Mouse (Mus musculus) kidney, postnatal 10 days (tissue): ENCODE results near the gene Dlgap5.
"Not testable (repeated sequence)": the region's sequence is repeated elsewhere in the genome, so short reads cannot be mapped to it uniquely, and the experiment has no call there.

Experiments
- DNase-seq: peaks from one replicate; pipeline ENCODE4 v3.0.0; 2021; ENCODE audit warnings: mixed read lengths

Dlgap5 gene

GRCm38 (mm10) chr14:47417775-47418665 is at the start of gene Dlgap5:
Gene Dlgap5 (minus strand): TSS chr14:47418407.
- peak; percentile 95 for DNase-seq

- DNase-seq: no peak
These were observed 47.4 kb upstream of the Dlgap5 start for GRCm38 (mm10) chr14:47465468-47466175.

- DNase-seq: no peak
These were observed 46.2 kb upstream of the Dlgap5 start for GRCm38 (mm10) chr14:47464426-47464825.

GRCm38 (mm10) chr14:47462877-47463460 is 44.8 kb upstream of the Dlgap5 start:
- DNase-seq: no peak

GRCm38 (mm10) chr14:47462453-47462852 is 44.2 kb upstream of the Dlgap5 start:
- DNase-seq: no peak

GRCm38 (mm10) chr14:47461997-47462396 is 43.8 kb upstream of the Dlgap5 start:
- no peak for DNase-seq

GRCm38 (mm10) chr14:47459556-47459955 is 41.3 kb upstream of the Dlgap5 start:
- peak; percentile 72 for DNase-seq

- DNase-seq: not testable (repeated sequence)
These were observed 31.9 kb upstream of the Dlgap5 start, which contains the start of gene Fbxo34 for GRCm38 (mm10) chr14:47450121-47450520. Gene Fbxo34 (plus strand): TSS chr14:47450421.

- DNase-seq: no peak
These were observed 27.3 kb upstream of the Dlgap5 start for GRCm38 (mm10) chr14:47445331-47446095.

GRCm38 (mm10) chr14:47444907-47445306 is 26.7 kb upstream of the Dlgap5 start:
- no peak for DNase-seq

- DNase-seq: no peak
These were observed 20.7 kb upstream of the Dlgap5 start for GRCm38 (mm10) chr14:47438947-47439346.

GRCm38 (mm10) chr14:47432987-47433386 is 14.8 kb upstream of the Dlgap5 start:
- DNase-seq: peak; percentile 20

- no peak for DNase-seq
These were observed 4.3 kb upstream of the Dlgap5 start for GRCm38 (mm10) chr14:47422466-47422865.

GRCm38 (mm10) chr14:47421606-47422005 is 3.4 kb upstream of the Dlgap5 start:
- DNase-seq: no peak

- DNase-seq: no peak
These were observed 1.6 kb upstream of the Dlgap5 start for GRCm38 (mm10) chr14:47419723-47420276.

GRCm38 (mm10) chr14:47419034-47419625 is 923 bp upstream of the Dlgap5 start:
- no peak for DNase-seq

GRCm38 (mm10) chr14:47418666-47418991 is 422 bp upstream of the Dlgap5 start:
- no peak for DNase-seq

- no peak for DNase-seq
These were observed 861 bp downstream of the Dlgap5 start for GRCm38 (mm10) chr14:47417346-47417745.

GRCm38 (mm10) chr14:47406000-47406399 is 12.2 kb downstream of the Dlgap5 start:
- DNase-seq: no peak

- DNase-seq: no peak
These were observed 15.5 kb downstream of the Dlgap5 start for GRCm38 (mm10) chr14:47402735-47403134.

- DNase-seq: peak; percentile 34
These were observed 22.0 kb downstream of the Dlgap5 start for GRCm38 (mm10) chr14:47396165-47396652.
